Mouse (Mus musculus): ENCODE measurements at regions not wholly inside any gene's neighbourhood (a gene's known extent, or its start where the extent isn't known, plus 50 kb on each side); places are given as distances from the start of the nearest gene placed in this dataset.

- H3K9ac ChIP-seq (ENCODE audit: insufficient read depth, low read depth) = no peak overlapping the region
- DNase-seq (ENCODE audit: extremely low read depth) = no peak
- H3K4me3 ChIP-seq (replicated peaks in 1 of 3; ENCODE audit: low read depth in 2 of 3, low read length in 2 of 3, poor library complexity in 1 of 3) = no peak overlapping the region
- no peak overlapping the region for H3K27ac ChIP-seq (ENCODE audit: insufficient read depth, low read depth)
- no peaks in the 10 kb centered on the region for H3K36me3 ChIP-seq (replicated peaks in 1 of 2; ENCODE audit: control insufficient read depth in 1 of 2, insufficient read depth in 1 of 2, low read length in 1 of 2)
- dilution Hi-C loops (cut with MboI; ENCODE audit: extremely low pct_ligation_motif_present, extremely low pct_unique_long_range_greater_than_20kb, low sequenced_read_pairs) = no loop called here
- H3K9me3 ChIP-seq (replicated peaks; ENCODE audit: low read length) = peaks cover 71% of the 10 kb centered on the region
- no peaks in the 10 kb centered on the region for H3K4me1 ChIP-seq (ENCODE audit: control insufficient read depth in 1 of 2, insufficient read depth in 2 of 2)
- H3K27me3 ChIP-seq (replicated peaks) = no peaks in the 10 kb centered on the region
- H3K4me2 ChIP-seq (ENCODE audit: insufficient read depth, low read depth, poor library complexity, severe bottlenecking) = no peak overlapping the region
- in situ Hi-C loops (cut with MboI; ENCODE audit: low pct_ligation_motif_present, low pct_unique_long_range_greater_than_20kb, low sequenced_read_pairs) = no loop called here
- no peak for TF ChIP-seq MAZ (IDR thresholded peaks at IDR 0.05; ENCODE audit: low read depth, low read length)
- TF ChIP-seq SIN3A (IDR thresholded peaks at IDR 0.05; ENCODE audit: low read length) = no peak
- no peak for TF ChIP-seq TCF12 (IDR thresholded peaks at IDR 0.05; ENCODE audit: low read depth, low read length)
- no peak for TF ChIP-seq RAD21 (IDR thresholded peaks at IDR 0.05; ENCODE audit: low read depth, low read length)
- no peak for TF ChIP-seq ZMIZ1 (IDR thresholded peaks at IDR 0.05; ENCODE audit: low read depth, low read length)
- no peak for TF ChIP-seq NELFE (IDR thresholded peaks at IDR 0.05; ENCODE audit: low read depth, low read length)
- TF ChIP-seq CTCF (conservative IDR thresholded peaks at IDR 0.05 in 1 of 2, IDR thresholded peaks at IDR 0.05 in 1 of 2; ENCODE audit: low read depth in 2 of 2, low read length in 2 of 2) = no peak
- no peaks in the 10 kb centered on the region for H3K79me2 ChIP-seq (replicated peaks; ENCODE audit: control insufficient read depth, extremely low read depth, insufficient read depth, poor library complexity, severe bottlenecking)
Measured at GRCm38 (mm10) chr12:109694801-109695430, 94.8 kb upstream of the Rtl1 start.

GRCm38 (mm10) chr12:109706820-109707219 lies 106.7 kb upstream of the Rtl1 start:
- TF ChIP-seq RAD21 (IDR thresholded peaks at IDR 0.05; ENCODE audit: low read depth, low read length) (no peak), RCOR1 (conservative IDR thresholded peaks at IDR 0.05; ENCODE audit: low read depth, low read length) (no peak), MYC (IDR thresholded peaks at IDR 0.05; ENCODE audit: low read depth, low read length) (no peak), MAFK (IDR thresholded peaks at IDR 0.05; ENCODE audit: insufficient replicate concordance, low read length) (no peak)

GRCm38 (mm10) chr12:109709661-109710060 lies 109.5 kb upstream of the Rtl1 start:
- H3K9me3 ChIP-seq (replicated peaks; ENCODE audit: low read length) = peaks cover 86% of the 10 kb centered on the region
- in situ Hi-C loops (cut with MboI; ENCODE audit: low pct_ligation_motif_present, low pct_unique_long_range_greater_than_20kb, low sequenced_read_pairs) = no loop called here
- H3K36me3 ChIP-seq (replicated peaks in 1 of 2; ENCODE audit: control insufficient read depth in 1 of 2, insufficient read depth in 1 of 2, low read length in 1 of 2) = no peaks in the 10 kb centered on the region
- H3K4me2 ChIP-seq (ENCODE audit: insufficient read depth, low read depth, poor library complexity, severe bottlenecking) = no peak overlapping the region
- H3K4me3 ChIP-seq (replicated peaks in 1 of 3; ENCODE audit: low read depth in 2 of 3, low read length in 2 of 3, poor library complexity in 1 of 3) = no peak overlapping the region
- no peak overlapping the region for H3K9ac ChIP-seq (ENCODE audit: insufficient read depth, low read depth)
- DNase-seq (ENCODE audit: extremely low read depth) = no peak
- H3K79me2 ChIP-seq (replicated peaks; ENCODE audit: control insufficient read depth, extremely low read depth, insufficient read depth, poor library complexity, severe bottlenecking) = no peaks in the 10 kb centered on the region
- no peak overlapping the region for H3K27ac ChIP-seq (ENCODE audit: insufficient read depth, low read depth)
- dilution Hi-C loops (cut with MboI; ENCODE audit: extremely low pct_ligation_motif_present, extremely low pct_unique_long_range_greater_than_20kb, low sequenced_read_pairs) = no loop called here
- TF ChIP-seq CHD2 (IDR thresholded peaks at IDR 0.05; ENCODE audit: low read length) (no peak), POLR2A (IDR thresholded peaks at IDR 0.05; ENCODE audit: low read depth, low read length) (no peak), MXI1 (IDR thresholded peaks at IDR 0.05; ENCODE audit: low read depth, low read length) (no peak), TBP (conservative IDR thresholded peaks at IDR 0.05; ENCODE audit: low read depth, low read length) (no peak), UBTF (IDR thresholded peaks at IDR 0.05; ENCODE audit: low read depth, low read length) (no peak), ZKSCAN1 (IDR thresholded peaks at IDR 0.05; ENCODE audit: borderline replicate concordance, low read depth, low read length) (no peak), ETS1 (conservative IDR thresholded peaks at IDR 0.05; ENCODE audit: low read depth, low read length) (no peak), MYC (IDR thresholded peaks at IDR 0.05; ENCODE audit: low read depth, low read length) (no peak), EP300 (IDR thresholded peaks at IDR 0.05; ENCODE audit: low read length) (no peak), MAZ (IDR thresholded peaks at IDR 0.05; ENCODE audit: low read depth, low read length) (no peak), ZC3H11A (IDR thresholded peaks at IDR 0.05; ENCODE audit: low read depth, low read length) (no peak), E2F4 (IDR thresholded peaks at IDR 0.05; ENCODE audit: insufficient replicate concordance, low read depth, low read length) (no peak), MAX (IDR thresholded peaks at IDR 0.05; ENCODE audit: low read length) (no peak)
- H3K27me3 ChIP-seq (replicated peaks) = no peaks in the 10 kb centered on the region
- no peaks in the 10 kb centered on the region for H3K4me1 ChIP-seq (ENCODE audit: control insufficient read depth in 1 of 2, insufficient read depth in 2 of 2)

More at GRCm38 (mm10) chr12:109706820-109707219, 106.7 kb upstream of the Rtl1 start:
- H3K27me3 ChIP-seq (replicated peaks) = no peaks in the 10 kb centered on the region
- no peak for DNase-seq (ENCODE audit: extremely low read depth)
- H3K4me3 ChIP-seq (replicated peaks in 1 of 3; ENCODE audit: low read depth in 2 of 3, low read length in 2 of 3, poor library complexity in 1 of 3) = no peak overlapping the region
- H3K4me1 ChIP-seq (ENCODE audit: control insufficient read depth in 1 of 2, insufficient read depth in 2 of 2) = no peaks in the 10 kb centered on the region
- H3K9me3 ChIP-seq (replicated peaks; ENCODE audit: low read length) = peaks cover 68% of the 10 kb centered on the region
- dilution Hi-C loops (cut with MboI; ENCODE audit: extremely low pct_ligation_motif_present, extremely low pct_unique_long_range_greater_than_20kb, low sequenced_read_pairs) = no loop called here
- H3K4me2 ChIP-seq (ENCODE audit: insufficient read depth, low read depth, poor library complexity, severe bottlenecking) = no peak overlapping the region
- H3K79me2 ChIP-seq (replicated peaks; ENCODE audit: control insufficient read depth, extremely low read depth, insufficient read depth, poor library complexity, severe bottlenecking) = no peaks in the 10 kb centered on the region
- H3K9ac ChIP-seq (ENCODE audit: insufficient read depth, low read depth) = no peak overlapping the region
- in situ Hi-C loops (cut with MboI; ENCODE audit: low pct_ligation_motif_present, low pct_unique_long_range_greater_than_20kb, low sequenced_read_pairs) = no loop called here
- no peak overlapping the region for H3K27ac ChIP-seq (ENCODE audit: insufficient read depth, low read depth)
- H3K36me3 ChIP-seq (replicated peaks in 1 of 2; ENCODE audit: control insufficient read depth in 1 of 2, insufficient read depth in 1 of 2, low read length in 1 of 2) = no peaks in the 10 kb centered on the region

Measured in CH12.LX (cell line).